Mouse (Mus musculus) megakaryocyte, embryonic 14.5 days (primary cell): ENCODE results near the gene Csnk1g2.

Experiments
- FLI1 ChIP-seq: IDR thresholded peaks from 2 replicates; pipeline ENCODE4 v1.6.1; 2012; ENCODE audit warnings: low read length, inconsistent platforms, mixed read lengths
- GATA1 ChIP-seq: IDR thresholded peaks from 3 replicates; pipeline ENCODE4 v1.6.1; 2012; ENCODE audit warnings: mixed read lengths, low read length, inconsistent platforms, borderline replicate concordance

GRCm38 (mm10) chr10:80577195-80578130 lies 45.2 kb upstream of the Csnk1g2 start, which contains the start of gene Klf16:
- TF ChIP-seq GATA1 (no peak), FLI1 (no peak)
